Mouse (Mus musculus) adrenal gland, adult 2 months (tissue): ENCODE data around the gene Frmd6. TPM values are rescaled to one million over a fixed set of nuclear protein-coding genes. Genes with fewer than 3 reads are reported as not detected.

ENCODE experiments used
- polyA plus RNA-seq: library from polyadenylated mRNA; depleted of rRNA; stranded (reverse); fragments of >200 nt; gene quantifications from 2 replicates; pipeline ENCODE4 v1.2.3, GENCODE M21; 2012; rRNA removed
- total RNA-seq, 2 experiments: library from RNA; stranded (reverse); gene quantifications; 2 replicates each; pipeline ENCODE4 v1.2.3; 2021

Frmd6 gene
- total and polyA plus RNA-seq, 3 experiments = 16.3 to 72.0 (median 55.3) TPM

Other genes starting within 250 kb of the Frmd6 start
- 100 to 1,000 TPM; 192 to 229 TPM for gene Actr10, start 112.3 kb downstream of the Frmd6 start, total RNA-seq
- gene Actr10, start 112.3 kb downstream of the Frmd6 start, polyA plus RNA-seq = 7.4 and 11.1 TPM in 2 replicates
- 100 to 1,000 TPM; 369 to 448 TPM for gene Psma3, start 149.1 kb downstream of the Frmd6 start, total RNA-seq
- gene Psma3, start 149.1 kb downstream of the Frmd6 start, polyA plus RNA-seq = 6.2 and 6.8 TPM in 2 replicates
- 10 to 100 TPM; 19.0 to 20.1 TPM for gene Arid4a, start 190.5 kb downstream of the Frmd6 start, total RNA-seq
- 1.7 and 1.8 TPM in 2 replicates for gene Arid4a, start 190.5 kb downstream of the Frmd6 start, polyA plus RNA-seq